Mouse (Mus musculus): ENCODE measurements at regions not wholly inside any gene's neighbourhood (a gene's known extent, or its start where the extent isn't known, plus 50 kb on each side); places are given as distances from the start of the nearest gene placed in this dataset.

- no peak for DNase-seq
- intact Hi-C loops (cut with DNase I; ENCODE audit: low total_unique reads), result no loop called here
Observed at GRCm38 (mm10) chr6:31319431-31319830, 79.1 kb upstream of the Mkln1 start.

DNA sequence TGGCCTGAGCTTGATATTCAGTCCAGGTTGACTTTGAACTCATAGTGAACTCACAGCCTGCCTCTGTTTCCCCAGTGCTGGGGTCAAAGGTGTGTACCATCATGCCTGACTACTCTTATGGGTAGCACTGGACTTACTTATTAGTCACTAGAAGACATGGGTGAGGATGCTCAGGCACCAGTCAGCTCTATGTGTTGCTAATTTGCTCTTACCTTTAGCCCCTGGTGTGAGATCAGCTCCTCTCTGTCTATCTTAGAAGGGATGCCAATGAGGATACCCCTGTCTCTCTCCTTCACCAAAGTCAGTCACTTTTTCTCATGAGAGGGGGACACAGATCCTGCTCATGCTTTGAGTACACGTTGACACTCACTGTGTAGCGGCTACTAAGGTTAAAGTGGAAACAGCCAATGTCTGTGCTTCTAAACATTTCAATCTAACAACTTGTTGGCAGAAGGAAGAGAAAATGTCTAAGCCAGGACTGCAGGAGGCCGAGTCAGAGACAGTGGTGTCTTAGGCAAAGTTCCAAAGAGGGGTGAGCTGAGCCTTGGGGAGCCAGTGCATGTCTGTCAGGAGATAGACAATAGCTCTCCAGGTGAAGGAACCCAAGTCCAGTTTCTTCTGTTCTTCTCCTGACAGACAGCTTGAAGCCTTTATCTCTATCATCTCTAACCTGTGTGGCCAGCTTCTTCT, 78.2 kb upstream of the Mkln1 start:
- intact Hi-C loops (cut with DNase I; ENCODE audit: low total_unique reads), result no loop called here

GRCm38 (mm10) chr6:31321066-31321846, 77.3 kb upstream of the Mkln1 start:
- intact Hi-C loops (cut with DNase I; ENCODE audit: low total_unique reads), result no loop called here
- no peak for DNase-seq

More for the DNA sequence above, 78.2 kb upstream of the Mkln1 start:
- no peak for DNase-seq

DNA sequence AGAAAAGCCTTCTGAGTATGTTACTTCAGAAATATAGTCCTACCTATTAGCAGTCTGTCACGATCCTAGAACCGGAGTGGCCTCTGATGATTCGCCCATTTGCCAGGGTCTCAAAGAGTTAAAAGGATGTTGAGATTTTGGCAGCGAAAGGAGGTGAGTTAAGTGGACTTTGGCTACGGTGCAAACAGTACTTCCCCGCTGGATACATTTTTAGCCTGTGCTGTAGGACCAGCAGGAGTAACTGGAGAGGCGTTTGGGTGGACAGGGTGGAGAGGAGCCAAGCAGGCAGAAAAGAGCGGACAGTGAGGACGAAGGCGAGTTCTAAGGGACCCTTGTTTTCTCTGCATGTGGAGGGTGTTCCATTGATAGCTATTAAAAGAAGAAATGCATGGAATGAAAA, 76.6 kb upstream of the Mkln1 start:
- peak; percentile 43 for DNase-seq
- intact Hi-C loops (cut with DNase I; ENCODE audit: low total_unique reads), result no loop called here

- no peak for DNase-seq
- intact Hi-C loops (cut with DNase I; ENCODE audit: low total_unique reads), result no loop called here
Observed at GRCm38 (mm10) chr6:31323228-31324190, 75.0 kb upstream of the Mkln1 start.

- intact Hi-C loops (cut with DNase I; ENCODE audit: low total_unique reads), result no loop called here
- DNase-seq, result no peak
Observed at GRCm38 (mm10) chr6:31324717-31325116, 73.8 kb upstream of the Mkln1 start.

GRCm38 (mm10) chr6:31325621-31326020, 72.9 kb upstream of the Mkln1 start:
- intact Hi-C loops (cut with DNase I; ENCODE audit: low total_unique reads), result no loop called here

GRCm38 (mm10) chr6:31330327-31330726, 68.2 kb upstream of the Mkln1 start:
- intact Hi-C loops (cut with DNase I; ENCODE audit: low total_unique reads), result no loop called here
- DNase-seq, result no peak

More at GRCm38 (mm10) chr6:31325621-31326020, 72.9 kb upstream of the Mkln1 start:
- no peak for DNase-seq

GRCm38 (mm10) chr6:31330868-31331267, 67.7 kb upstream of the Mkln1 start:
- DNase-seq, result no peak
- intact Hi-C loops (cut with DNase I; ENCODE audit: low total_unique reads), result no loop called here

DNA sequence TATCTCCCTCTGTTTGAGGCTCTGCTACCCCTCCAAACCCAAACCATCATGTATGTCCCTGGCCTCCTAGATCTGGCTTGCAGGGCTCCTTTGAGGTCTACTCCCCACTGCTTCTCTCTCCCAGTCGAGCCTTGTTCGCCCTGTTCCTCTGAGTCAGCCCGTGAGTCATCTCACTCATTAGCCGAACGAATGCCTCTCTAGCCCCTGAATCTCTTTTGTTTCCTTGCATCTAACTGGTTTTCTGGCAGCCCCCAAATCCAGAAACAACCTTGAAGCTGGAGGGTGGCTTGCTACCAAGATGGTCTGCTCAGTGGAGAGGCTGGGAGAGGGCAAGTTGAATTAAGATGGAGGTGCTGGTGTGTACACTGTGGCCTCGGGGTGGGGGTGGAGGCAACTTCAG, 66.3 kb upstream of the Mkln1 start:
- intact Hi-C loops (cut with DNase I; ENCODE audit: low total_unique reads), result no loop called here

GRCm38 (mm10) chr6:31332714-31333113, 65.8 kb upstream of the Mkln1 start:
- no peak for DNase-seq
- intact Hi-C loops (cut with DNase I; ENCODE audit: low total_unique reads), result no loop called here

More for the DNA sequence above, 66.3 kb upstream of the Mkln1 start:
- no peak for DNase-seq

- intact Hi-C loops (cut with DNase I; ENCODE audit: low total_unique reads), result no loop called here
- DNase-seq, result no peak
Observed at GRCm38 (mm10) chr6:31333228-31333922, 65.2 kb upstream of the Mkln1 start.

- intact Hi-C loops (cut with DNase I; ENCODE audit: low total_unique reads), result no loop called here
- DNase-seq, result no peak
Observed at GRCm38 (mm10) chr6:31334086-31334485, 64.4 kb upstream of the Mkln1 start.

- DNase-seq, result no peak
- intact Hi-C loops (cut with DNase I; ENCODE audit: low total_unique reads), result no loop called here
Observed at GRCm38 (mm10) chr6:31339122-31339947, 59.2 kb upstream of the Mkln1 start.

GRCm38 (mm10) chr6:31339948-31340250, 58.6 kb upstream of the Mkln1 start:
- no peak for DNase-seq
- intact Hi-C loops (cut with DNase I; ENCODE audit: low total_unique reads), result no loop called here

GRCm38 (mm10) chr6:31345366-31346084, 53.0 kb upstream of the Mkln1 start:
- DNase-seq, result no peak
- intact Hi-C loops (cut with DNase I; ENCODE audit: low total_unique reads), result no loop called here

DNA sequence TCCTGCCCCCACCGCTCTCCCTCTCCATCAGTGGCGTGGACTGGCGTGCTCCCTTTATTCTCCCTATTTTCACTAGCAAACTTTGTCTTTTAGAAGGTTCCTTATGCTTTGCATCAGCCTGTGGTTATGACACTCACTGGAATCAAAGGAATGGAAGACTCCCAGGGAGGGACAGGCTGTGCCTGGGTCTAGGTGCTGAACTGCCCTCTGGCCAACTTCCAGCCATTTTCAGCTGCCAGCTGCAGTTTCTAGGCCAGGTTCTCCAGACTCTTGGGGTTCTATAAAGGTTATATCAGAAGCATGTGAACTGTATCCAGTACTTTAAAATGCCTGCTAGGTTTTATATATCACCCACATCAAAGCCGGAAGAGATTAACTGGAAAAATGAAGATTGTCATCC, 50.2 kb upstream of the Mkln1 start:
- intact Hi-C loops (cut with DNase I; ENCODE audit: low total_unique reads), result no loop called here
- DNase-seq, result no peak
